Mouse (Mus musculus): ENCODE results near the gene Tecr.

DNA sequence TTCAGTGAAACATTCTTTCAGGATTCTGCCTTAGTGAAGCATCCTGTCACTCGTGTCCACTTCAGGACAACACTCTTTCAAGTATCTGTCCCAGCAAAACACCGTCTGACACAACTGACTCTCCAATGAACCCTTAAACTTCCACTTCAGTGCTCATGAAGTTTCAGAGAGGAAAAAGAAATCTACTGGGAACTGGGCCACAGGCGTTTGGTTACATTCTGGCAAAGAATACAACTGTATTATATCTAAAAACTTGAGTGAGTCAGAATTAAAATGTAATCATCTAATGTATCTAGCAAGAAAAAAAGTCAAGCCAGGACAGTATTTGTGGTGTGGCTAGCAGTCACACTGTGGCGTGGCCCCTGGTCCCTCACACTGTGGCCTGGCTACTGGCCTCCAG, 31.1 kb upstream of the Tecr start:
- TF ChIP-seq CTCF (IDR thresholded peaks at IDR 0.05; ENCODE audit: control insufficient read depth, insufficient read depth, insufficient read length) (no peak), USF1 (IDR thresholded peaks at IDR 0.05; ENCODE audit: low read depth) (no peak), MYOD1 (IDR thresholded peaks at IDR 0.05; ENCODE audit: control insufficient read depth, insufficient read length, low read depth) (no peak), MAX (IDR thresholded peaks at IDR 0.05) (no peak)
